Mouse (Mus musculus): Measurements from ENCODE around the gene Pole4. TPM values are rescaled to one million over a fixed set of nuclear protein-coding genes. Genes with fewer than 3 reads are reported as not detected.
A peak's percentile ranks its signal among the peaks of the same experiment; 100 is the strongest.

Pole4 gene
- polyA plus RNA-seq, 1 experiment from 2014 or later, result 110 TPM

GRCm38 (mm10) chr6:82740269-82740668 lies 35.1 kb upstream of the Pole4 start:
- H3K27me3 ChIP-seq, result no peaks in the 10 kb centered on the region
- no peak overlapping the region for H3K4me2 ChIP-seq
- ATAC-seq (ENCODE audit: borderline replicate concordance, extremely low read depth, low FRiP score, low TSS enrichment), result peak; percentile 56
- no peak overlapping the region for H3K4me3 ChIP-seq
- H3K4me1 ChIP-seq, result peaks cover 5% of the 10 kb centered on the region; the same call in 1 of the 2 replicates
- H3K36me3 ChIP-seq, result peaks cover 52% of the 10 kb centered on the region
- no peak overlapping the region for H3K27ac ChIP-seq
- 22% methylated on average over 6 of the region's 6 CpGs for WGBS
- no peak overlapping the region for H3K9ac ChIP-seq
- H3K9me3 ChIP-seq, result no peaks in the 10 kb centered on the region

GRCm38 (mm10) chr6:82737634-82738540 lies 32.7 kb upstream of the Pole4 start:
- no peak overlapping the region for H3K9ac ChIP-seq
- WGBS, result 92% methylated on average over 27 of the region's 27 CpGs
- H3K27ac ChIP-seq, result no peak overlapping the region
- no peak overlapping the region for H3K4me2 ChIP-seq
- H3K4me1 ChIP-seq, result peaks cover 5% of the 10 kb centered on the region; the same call in 1 of the 2 replicates
- H3K9me3 ChIP-seq, result no peaks in the 10 kb centered on the region
- H3K4me3 ChIP-seq, result no peak overlapping the region
- H3K36me3 ChIP-seq, result peaks cover 59% of the 10 kb centered on the region
- H3K27me3 ChIP-seq, result no peaks in the 10 kb centered on the region
- ATAC-seq (ENCODE audit: borderline replicate concordance, extremely low read depth, low FRiP score, low TSS enrichment), result no peak

- ATAC-seq (ENCODE audit: borderline replicate concordance, extremely low read depth, low FRiP score, low TSS enrichment), result no peak
Measured at GRCm38 (mm10) chr6:82736626-82737600, 31.7 kb upstream of the Pole4 start.

GRCm38 (mm10) chr6:82735347-82735746 lies 30.2 kb upstream of the Pole4 start:
- Histone ChIP-seq H3K4me3 (no peak overlapping the region), H3K9me3 (no peaks in the 10 kb centered on the region), H3K9ac (no peak overlapping the region), H3K4me1 (peaks cover 1% of the 10 kb centered on the region; the same call in 1 of the 2 replicates), H3K27me3 (no peaks in the 10 kb centered on the region), H3K4me2 (no peak overlapping the region), H3K27ac (no peak overlapping the region), H3K36me3 (peaks cover 57% of the 10 kb centered on the region)
- no peak for ATAC-seq (ENCODE audit: borderline replicate concordance, extremely low read depth, low FRiP score, low TSS enrichment)
- 63% methylated on average over 7 of the region's 7 CpGs for WGBS

More at GRCm38 (mm10) chr6:82736626-82737600, 31.7 kb upstream of the Pole4 start:
- Histone ChIP-seq H3K4me1 (peaks cover 5% of the 10 kb centered on the region; the same call in 1 of the 2 replicates), H3K27ac (no peak overlapping the region), H3K9me3 (no peaks in the 10 kb centered on the region), H3K4me3 (no peak overlapping the region), H3K4me2 (no peak overlapping the region), H3K36me3 (peaks cover 51% of the 10 kb centered on the region), H3K27me3 (no peaks in the 10 kb centered on the region), H3K9ac (no peak overlapping the region)
- 91% methylated on average over 25 of the region's 25 CpGs for WGBS

- no peaks in the 10 kb centered on the region for H3K27me3 ChIP-seq
- no peak overlapping the region for H3K27ac ChIP-seq
- H3K4me1 ChIP-seq, result peaks cover 4% of the 10 kb centered on the region
- WGBS, result 90% methylated on average over 21 of the region's 21 CpGs
- no peak overlapping the region for H3K9ac ChIP-seq
- H3K36me3 ChIP-seq, result peaks cover 45% of the 10 kb centered on the region
- H3K4me2 ChIP-seq, result no peak overlapping the region
- peak; percentile 32; the same call in 1 of the 2 replicates for ATAC-seq (ENCODE audit: borderline replicate concordance, extremely low read depth, low FRiP score, low TSS enrichment)
- no peak overlapping the region for H3K4me3 ChIP-seq
- H3K9me3 ChIP-seq, result no peaks in the 10 kb centered on the region
Measured at GRCm38 (mm10) chr6:82728635-82729034, 23.5 kb upstream of the Pole4 start.

- no peak overlapping the region for H3K4me2 ChIP-seq
- H3K4me1 ChIP-seq, result peaks cover 14% of the 10 kb centered on the region
- no peaks in the 10 kb centered on the region for H3K9me3 ChIP-seq
- H3K4me3 ChIP-seq, result no peak overlapping the region
- H3K27ac ChIP-seq, result no peak overlapping the region
- H3K27me3 ChIP-seq, result no peaks in the 10 kb centered on the region
- 84% methylated on average over 13 of the region's 13 CpGs for WGBS
- ATAC-seq (ENCODE audit: borderline replicate concordance, extremely low read depth, low FRiP score, low TSS enrichment), result no peak
- H3K9ac ChIP-seq, result no peak overlapping the region
- peaks cover 41% of the 10 kb centered on the region for H3K36me3 ChIP-seq
Measured at GRCm38 (mm10) chr6:82727206-82727605, 22.0 kb upstream of the Pole4 start.

- H3K27me3 ChIP-seq, result no peaks in the 10 kb centered on the region
- peak overlapping the region; percentile 81 for H3K27ac ChIP-seq
- ATAC-seq (ENCODE audit: borderline replicate concordance, extremely low read depth, low FRiP score, low TSS enrichment), result peak; percentile 85
- peaks cover 17% of the 10 kb centered on the region for H3K36me3 ChIP-seq
- no peak overlapping the region for H3K4me2 ChIP-seq
- H3K9ac ChIP-seq, result no peak overlapping the region
- H3K4me3 ChIP-seq, result no peak overlapping the region
- 22% methylated on average over 5 of the region's 5 CpGs for WGBS
- no peaks in the 10 kb centered on the region for H3K9me3 ChIP-seq
- peaks cover 14% of the 10 kb centered on the region for H3K4me1 ChIP-seq
Measured at GRCm38 (mm10) chr6:82723321-82723720, 18.2 kb upstream of the Pole4 start.

- no peak overlapping the region for H3K4me3 ChIP-seq
- H3K4me2 ChIP-seq, result no peak overlapping the region
- no peak for ATAC-seq (ENCODE audit: borderline replicate concordance, extremely low read depth, low FRiP score, low TSS enrichment)
- no peak overlapping the region for H3K9ac ChIP-seq
- H3K36me3 ChIP-seq, result no peaks in the 10 kb centered on the region
- peaks cover 11% of the 10 kb centered on the region; the same call in 1 of the 2 replicates for H3K4me1 ChIP-seq
- H3K9me3 ChIP-seq, result no peaks in the 10 kb centered on the region
- H3K27me3 ChIP-seq, result no peaks in the 10 kb centered on the region
- H3K27ac ChIP-seq, result no peak overlapping the region
- 64% methylated on average over 4 of the region's 4 CpGs for WGBS
Measured at GRCm38 (mm10) chr6:82716126-82716525, 11.0 kb upstream of the Pole4 start.

GRCm38 (mm10) chr6:82715653-82716052 lies 10.5 kb upstream of the Pole4 start:
- no peaks in the 10 kb centered on the region for H3K27me3 ChIP-seq
- no peak overlapping the region for H3K4me3 ChIP-seq
- no peak overlapping the region for H3K27ac ChIP-seq
- peaks cover 11% of the 10 kb centered on the region; the same call in 1 of the 2 replicates for H3K4me1 ChIP-seq
- H3K4me2 ChIP-seq, result no peak overlapping the region
- ATAC-seq (ENCODE audit: borderline replicate concordance, extremely low read depth, low FRiP score, low TSS enrichment), result no peak
- H3K9ac ChIP-seq, result no peak overlapping the region
- WGBS, result 82% methylated on average over 3 of the region's 3 CpGs
- no peaks in the 10 kb centered on the region for H3K9me3 ChIP-seq
- H3K36me3 ChIP-seq, result no peaks in the 10 kb centered on the region

GRCm38 (mm10) chr6:82715253-82715652 lies 10.1 kb upstream of the Pole4 start:
- no peak for ATAC-seq (ENCODE audit: borderline replicate concordance, extremely low read depth, low FRiP score, low TSS enrichment)

GRCm38 (mm10) chr6:82714841-82715240 lies 9.7 kb upstream of the Pole4 start:
- Histone ChIP-seq H3K4me1 (peaks cover 11% of the 10 kb centered on the region; the same call in 1 of the 2 replicates), H3K27me3 (no peaks in the 10 kb centered on the region), H3K9ac (no peak overlapping the region), H3K27ac (peak overlapping the region; percentile 14; the same call in 1 of the 2 replicates), H3K36me3 (no peaks in the 10 kb centered on the region), H3K9me3 (no peaks in the 10 kb centered on the region), H3K4me2 (no peak overlapping the region), H3K4me3 (no peak overlapping the region)
- peak; percentile 51; the same call in 1 of the 2 replicates for ATAC-seq (ENCODE audit: borderline replicate concordance, extremely low read depth, low FRiP score, low TSS enrichment)
- 55% methylated on average over 5 of the region's 5 CpGs for WGBS

More at GRCm38 (mm10) chr6:82715253-82715652, 10.1 kb upstream of the Pole4 start:
- H3K36me3 ChIP-seq, result no peaks in the 10 kb centered on the region
- 76% methylated on average over 6 of the region's 6 CpGs for WGBS
- no peak overlapping the region for H3K9ac ChIP-seq
- H3K9me3 ChIP-seq, result no peaks in the 10 kb centered on the region
- no peak overlapping the region for H3K4me2 ChIP-seq
- no peaks in the 10 kb centered on the region for H3K27me3 ChIP-seq
- H3K27ac ChIP-seq, result no peak overlapping the region; the same call in 1 of the 2 replicates
- H3K4me1 ChIP-seq, result peaks cover 11% of the 10 kb centered on the region; the same call in 1 of the 2 replicates
- H3K4me3 ChIP-seq, result no peak overlapping the region

Data from lung, embryonic 15.5 days (tissue).